Mouse (Mus musculus) forelimb bud, embryonic 11.5 days (tissue): ENCODE results near the gene Smyd3.

Experiments used
- DNase-seq: peaks from one replicate; pipeline ENCODE4 v3.0.0-alpha.2; 2012; ENCODE audit warnings: low read depth, low spot score

The Smyd3 gene

GRCm38 (mm10) chr1:179516941-179517712, 714 bp downstream of the Smyd3 start:
- DNase-seq: peak; percentile 23

- no peak for DNase-seq
Observed at GRCm38 (mm10) chr1:179511895-179512294, 5.9 kb downstream of the Smyd3 start.

GRCm38 (mm10) chr1:179510546-179511340, 7.1 kb downstream of the Smyd3 start:
- DNase-seq: no peak

GRCm38 (mm10) chr1:179506530-179507315, 11.1 kb downstream of the Smyd3 start:
- peak; percentile 52 for DNase-seq

- DNase-seq: no peak
Observed at GRCm38 (mm10) chr1:179502565-179502964, 15.3 kb downstream of the Smyd3 start.

- DNase-seq: no peak
Observed at GRCm38 (mm10) chr1:179499257-179499656, 18.6 kb downstream of the Smyd3 start.

GRCm38 (mm10) chr1:179492908-179493307, 24.9 kb downstream of the Smyd3 start:
- no peak for DNase-seq

- no peak for DNase-seq
Observed at GRCm38 (mm10) chr1:179488520-179488919, 29.3 kb downstream of the Smyd3 start.

GRCm38 (mm10) chr1:179487990-179488389, 29.9 kb downstream of the Smyd3 start:
- DNase-seq: no peak

GRCm38 (mm10) chr1:179487238-179487637, 30.6 kb downstream of the Smyd3 start:
- DNase-seq: no peak

- DNase-seq: no peak
Observed at GRCm38 (mm10) chr1:179485784-179486540, 31.9 kb downstream of the Smyd3 start.

- DNase-seq: no peak
Observed at GRCm38 (mm10) chr1:179480862-179481261, 37.0 kb downstream of the Smyd3 start.

GRCm38 (mm10) chr1:179477157-179477902, 40.5 kb downstream of the Smyd3 start:
- DNase-seq: peak; percentile 67

GRCm38 (mm10) chr1:179476461-179477156, 41.2 kb downstream of the Smyd3 start:
- no peak for DNase-seq

GRCm38 (mm10) chr1:179474776-179475175, 43.1 kb downstream of the Smyd3 start:
- DNase-seq: peak; percentile 48

- DNase-seq: peak; percentile 87
Observed at GRCm38 (mm10) chr1:179473920-179474643, 43.8 kb downstream of the Smyd3 start.

- DNase-seq: no peak
Observed at GRCm38 (mm10) chr1:179467970-179468369, 49.9 kb downstream of the Smyd3 start.

GRCm38 (mm10) chr1:179462376-179462775, 55.5 kb downstream of the Smyd3 start:
- no peak for DNase-seq
